ENCODE assay signal across 8 mouse cellular contexts in genomic region chr19:57275166-57275953, GRCm38 (mm10). TPM values are rescaled to one million over a fixed set of nuclear protein-coding genes. Genes with fewer than 3 reads are reported as not detected.
A peak's percentile ranks its signal among the peaks of the same experiment; 100 is the strongest.
DNase-seq lines count a peak whose midpoint lies in the region; ATAC-seq and TF ChIP-seq lines count a peak whose summit lies in the region.

No protein-coding gene starts in this region.

- TF ChIP-seq CTCF in testis, adult 2 months (IDR thresholded peaks at IDR 0.05; ENCODE audit: control insufficient read depth, insufficient read depth, insufficient replicate concordance, low read depth, low read length), result no peak
- TF ChIP-seq CTCF in stomach, postnatal 0 days (IDR thresholded peaks at IDR 0.05; ENCODE audit: low read depth), result no peak

- ATAC-seq in forebrain, embryonic 11.5 days (replicated peaks; ENCODE audit: low FRiP score), result no peak
- no peak for ATAC-seq in limb, embryonic 13.5 days (ENCODE audit: low FRiP score, low read depth)
- peak; percentile 27; the same call in 1 of the 2 replicates for ATAC-seq in stomach, postnatal 0 days (ENCODE audit: low FRiP score, low TSS enrichment)

- 60% methylated on average over 15 of the region's 15 CpGs for WGBS in forebrain, embryonic 10.5 days
- whole genome bisulfite sequencing in forebrain, embryonic 11.5 days, result 60% methylated on average over 15 of the region's 15 CpGs
- 40% methylated on average over 15 of the region's 15 CpGs for WGBS in limb, embryonic 13.5 days
- 12% methylated on average over 15 of the region's 15 CpGs for WGBS in stomach, postnatal 0 days

- H3K4me3 ChIP-seq in forebrain, embryonic 10.5 days, result peak overlapping the region; percentile 20; the same call in 1 of the 2 replicates
- H3K4me3 ChIP-seq in forebrain, embryonic 11.5 days (ENCODE audit: low read depth, low read length), result no peak overlapping the region
- peak overlapping the region; percentile 39 for H3K4me3 ChIP-seq in testis, adult 2 months (ENCODE audit: control insufficient read depth, low read depth, low read length)
- H3K4me3 ChIP-seq in limb, embryonic 13.5 days, result peak overlapping the region; percentile 7; the same call in 1 of the 2 replicates
- H3K4me3 ChIP-seq in stomach, postnatal 0 days (ENCODE audit: low read depth, low read length), result peak overlapping the region; percentile 24; the same call in 1 of the 2 replicates

- H3K9ac ChIP-seq in forebrain, embryonic 11.5 days (ENCODE audit: low read length), result no peak overlapping the region
- no peak overlapping the region for H3K9ac ChIP-seq in limb, embryonic 13.5 days
- no peak overlapping the region; the same call in 1 of the 2 replicates for H3K9ac ChIP-seq in stomach, postnatal 0 days (ENCODE audit: low read length)

- TF ChIP-seq POLR2A in testis, adult 2 months (IDR thresholded peaks at IDR 0.05; ENCODE audit: control insufficient read depth, low read depth, low read length), result no peak

- no peaks in the 10 kb centered on the region for H3K36me3 ChIP-seq in forebrain, embryonic 10.5 days (replicated peaks)
- no peaks in the 10 kb centered on the region for H3K36me3 ChIP-seq in forebrain, embryonic 11.5 days (ENCODE audit: control insufficient read depth, insufficient read depth, low read length)
- no peaks in the 10 kb centered on the region for H3K36me3 ChIP-seq in testis, adult 2 months (ENCODE audit: control insufficient read depth, insufficient read depth, low read length)
- H3K36me3 ChIP-seq in limb, embryonic 13.5 days, result no peaks in the 10 kb centered on the region
- no peaks in the 10 kb centered on the region for H3K36me3 ChIP-seq in stomach, postnatal 0 days (ENCODE audit: control insufficient read depth, insufficient read depth, low read length)

- H3K4me2 ChIP-seq in forebrain, embryonic 11.5 days (ENCODE audit: low read depth, low read length, severe bottlenecking), result no peak overlapping the region
- peak overlapping the region; percentile 52 for H3K4me2 ChIP-seq in limb, embryonic 13.5 days (replicated peaks)
- peak overlapping the region; percentile 53 for H3K4me2 ChIP-seq in stomach, postnatal 0 days (replicated peaks; ENCODE audit: low read depth)

- H3K27ac ChIP-seq in forebrain, embryonic 10.5 days, result no peak overlapping the region
- H3K27ac ChIP-seq in forebrain, embryonic 11.5 days (ENCODE audit: low read depth, low read length), result no peak overlapping the region
- no peak overlapping the region for H3K27ac ChIP-seq in testis, adult 2 months (ENCODE audit: control insufficient read depth, insufficient read depth, low read depth, low read length)
- H3K27ac ChIP-seq in limb, embryonic 13.5 days, result no peak overlapping the region
- peak overlapping the region; percentile 56 for H3K27ac ChIP-seq in stomach, postnatal 0 days (replicated peaks)

- no peaks in the 10 kb centered on the region for H3K9me3 ChIP-seq in forebrain, embryonic 10.5 days
- H3K9me3 ChIP-seq in forebrain, embryonic 11.5 days (ENCODE audit: control insufficient read depth, low read length), result no peaks in the 10 kb centered on the region
- no peaks in the 10 kb centered on the region for H3K9me3 ChIP-seq in limb, embryonic 13.5 days
- H3K9me3 ChIP-seq in stomach, postnatal 0 days (ENCODE audit: control insufficient read depth, low read length), result no peaks in the 10 kb centered on the region

- peaks cover 25% of the 10 kb centered on the region for H3K27me3 ChIP-seq in forebrain, embryonic 10.5 days (ENCODE audit: poor library complexity, severe bottlenecking)
- no peaks in the 10 kb centered on the region; the same call in 1 of the 2 replicates for H3K27me3 ChIP-seq in forebrain, embryonic 11.5 days (ENCODE audit: control insufficient read depth, insufficient read depth, low read length)
- H3K27me3 ChIP-seq in testis, adult 2 months (ENCODE audit: control insufficient read depth, insufficient read depth, low read length), result no peaks in the 10 kb centered on the region
- H3K27me3 ChIP-seq in limb, embryonic 13.5 days, result peaks cover 10% of the 10 kb centered on the region; the same call in 1 of the 2 replicates
- H3K27me3 ChIP-seq in stomach, postnatal 0 days (ENCODE audit: control insufficient read depth, insufficient read depth, low read length), result no peaks in the 10 kb centered on the region

- H3K4me1 ChIP-seq in forebrain, embryonic 10.5 days, result peaks cover 50% of the 10 kb centered on the region
- H3K4me1 ChIP-seq in forebrain, embryonic 11.5 days (replicated peaks; ENCODE audit: control insufficient read depth, insufficient read depth, low read length), result peaks cover 9% of the 10 kb centered on the region; the same call in 1 of the 2 replicates
- peaks cover 18% of the 10 kb centered on the region for H3K4me1 ChIP-seq in testis, adult 2 months (ENCODE audit: control insufficient read depth, insufficient read depth, low read length)
- H3K4me1 ChIP-seq in limb, embryonic 13.5 days, result peaks cover 63% of the 10 kb centered on the region
- peaks cover 3% of the 10 kb centered on the region; the same call in 1 of the 2 replicates for H3K4me1 ChIP-seq in stomach, postnatal 0 days (replicated peaks; ENCODE audit: control insufficient read depth, insufficient read depth)

- no peak for DNase-seq in forebrain, embryonic 10.5 days (ENCODE audit: extremely low spot score, low spot score)
- no peak for DNase-seq in forebrain, embryonic 11.5 days (ENCODE audit: low spot score)
- DNase-seq in testis, postnatal 10 days (ENCODE audit: low spot score), result no peak
- peak; percentile 29 for DNase-seq in stomach, postnatal 0 days (ENCODE audit: low spot score)
- DNase-seq in layer of hippocampus, adult 9-10 months (ENCODE audit: low spot score), result no peak
- DNase-seq in cerebellum, adult 9-11 months, result no peak

- no peak for TF ChIP-seq EP300 in stomach, postnatal 0 days (optimal IDR thresholded peaks at IDR 0.05)

RNA-seq across cellular contexts. Expression of gene Ablim1, which starts 39.4 kb away (rescaled TPM):
- 20.5 and 21.0 TPM in 2 replicates for polyA plus RNA-seq in forebrain, embryonic 10.5 days (2016; fragmentation: Nextera tagmentation; extraction: Ambion mirVana)
- polyA plus RNA-seq in forebrain, embryonic 11.5 days (2014; fragmentation: Nextera tagmentation; extraction: Ambion mirVana), result 17.0 and 19.9 TPM in 2 replicates
- polyA plus RNA-seq in testis, adult 2 months (2012; rRNA removed), result 3.0 and 4.1 TPM in 2 replicates
- polyA plus RNA-seq in limb, embryonic 13.5 days (2015; fragmentation: Nextera tagmentation; extraction: Ambion mirVana), result 29.1 and 34.0 TPM in 2 replicates
- polyA plus RNA-seq in stomach, postnatal 0 days (2015; fragmentation: Nextera tagmentation; extraction: Ambion mirVana), result 61.8 and 62.0 TPM in 2 replicates
